Mouse (Mus musculus) embryonic facial prominence, embryonic 12.5 days (tissue): ENCODE results near the gene Ttc34. TPM values are rescaled to one million over a fixed set of nuclear protein-coding genes. Genes with fewer than 3 reads are reported as not detected.

Source experiments
- ATAC-seq: fragments of 200-750 bp; cut with Nextera tagmentation; 2 replicates; pipeline ENCODE4 v1.8.0; 2017; ENCODE audit not compliant: insufficient number of reproducible peaks, insufficient read depth, low FRiP score, low TSS enrichment
- H3K27ac ChIP-seq: fragments of 300-500 bp; sonication (generic); 2 replicates; pipeline ENCODE4 v1.5.1; 2016; ENCODE audit warnings: mild to moderate bottlenecking
- H3K27me3 ChIP-seq: fragments of 300-500 bp; sonication (generic); 2 replicates; pipeline ENCODE4 v1.6.1; 2016; ENCODE audit warnings: mild to moderate bottlenecking, moderate library complexity
- H3K36me3 ChIP-seq: fragments of 300-500 bp; sonication (generic); 2 replicates; pipeline ENCODE4 v1.6.1; 2016; ENCODE audit warnings: mild to moderate bottlenecking
- H3K4me1 ChIP-seq: fragments of 300-500 bp; sonication (generic); 2 replicates; pipeline ENCODE4 v1.6.1; 2016
- H3K4me2 ChIP-seq: fragments of 300-500 bp; sonication (generic); replicated peaks from 2 replicates; pipeline ENCODE4 v1.6.1; 2016; ENCODE audit warnings: mild to moderate bottlenecking, moderate library complexity
- H3K4me3 ChIP-seq: fragments of 300-500 bp; sonication (generic); 2 replicates; pipeline ENCODE4 v1.5.1; 2016; ENCODE audit warnings: mild to moderate bottlenecking
- H3K9ac ChIP-seq: fragments of 300-500 bp; sonication (generic); 2 replicates; pipeline ENCODE4 v1.6.1; 2016; ENCODE audit warnings: mild to moderate bottlenecking, moderate library complexity
- H3K9me3 ChIP-seq: fragments of 300-500 bp; sonication (generic); 2 replicates; pipeline ENCODE4 v1.6.1; 2016; ENCODE audit warnings: mild to moderate bottlenecking, moderate library complexity
- WGBS: fragments of 180-500 bp; shearing (Covaris S2); methylation state at CpG from one replicate; pipeline ENCODE4 v1.1.7; 2016; 5-methylcytosine and 5-hydroxymethylcytosine counted together
- polyA plus RNA-seq: library from polyadenylated mRNA; unstranded; fragments of >200 nt; fragmentation: Nextera tagmentation; extraction: Ambion mirVana; gene quantifications from 2 replicates; pipeline ENCODE4 v1.2.1, GENCODE M21; 2016

The Ttc34 gene
- polyA plus RNA-seq, 1 experiment from 2014 or later, result 0.38 TPM

- Histone ChIP-seq H3K4me2 (no peak overlapping the region), H3K27me3 (peaks cover 41% of the 10 kb centered on the region), H3K9me3 (no peaks in the 10 kb centered on the region), H3K4me1 (no peaks in the 10 kb centered on the region), H3K9ac (no peak overlapping the region), H3K36me3 (no peaks in the 10 kb centered on the region), H3K27ac (no peak overlapping the region), H3K4me3 (no peak overlapping the region)
- ATAC-seq, result no peak
- 69% methylated on average over 10 of the region's 10 CpGs for WGBS
Measured at GRCm38 (mm10) chr4:154857366-154858240, 20.3 kb downstream of the Ttc34 start.

GRCm38 (mm10) chr4:154858601-154859000 is 21.3 kb downstream of the Ttc34 start:
- no peaks in the 10 kb centered on the region for H3K4me1 ChIP-seq
- H3K27me3 ChIP-seq, result peaks cover 41% of the 10 kb centered on the region
- H3K9me3 ChIP-seq, result no peaks in the 10 kb centered on the region
- no peak overlapping the region for H3K27ac ChIP-seq
- ATAC-seq, result no peak
- no peak overlapping the region for H3K9ac ChIP-seq
- no peak overlapping the region for H3K4me3 ChIP-seq
- H3K36me3 ChIP-seq, result no peaks in the 10 kb centered on the region
- 74% methylated on average over 3 of the region's 3 CpGs for WGBS
- H3K4me2 ChIP-seq, result no peak overlapping the region

GRCm38 (mm10) chr4:154861967-154862366 is 24.7 kb downstream of the Ttc34 start:
- ATAC-seq, result no peak
- Histone ChIP-seq H3K4me2 (no peak overlapping the region), H3K4me3 (no peak overlapping the region), H3K36me3 (no peaks in the 10 kb centered on the region), H3K27me3 (peaks cover 16% of the 10 kb centered on the region), H3K4me1 (peaks cover 7% of the 10 kb centered on the region), H3K27ac (no peak overlapping the region), H3K9ac (no peak overlapping the region), H3K9me3 (no peaks in the 10 kb centered on the region)
- 84% methylated on average over 5 of the region's 5 CpGs for WGBS

GRCm38 (mm10) chr4:154863436-154863935 is 26.2 kb downstream of the Ttc34 start:
- no peak overlapping the region for H3K9ac ChIP-seq
- no peaks in the 10 kb centered on the region for H3K9me3 ChIP-seq
- no peaks in the 10 kb centered on the region for H3K36me3 ChIP-seq
- no peak for ATAC-seq
- H3K4me2 ChIP-seq, result no peak overlapping the region
- peak overlapping the region; percentile 87 for H3K27ac ChIP-seq
- H3K27me3 ChIP-seq, result peaks cover 9% of the 10 kb centered on the region; the same call in 1 of the 2 replicates
- H3K4me3 ChIP-seq, result no peak overlapping the region
- peaks cover 7% of the 10 kb centered on the region for H3K4me1 ChIP-seq
- 85% methylated on average over 3 of the region's 3 CpGs for WGBS

- H3K4me3 ChIP-seq, result peak overlapping the region; percentile 22
- no peaks in the 10 kb centered on the region for H3K9me3 ChIP-seq
- peak overlapping the region; percentile 87 for H3K27ac ChIP-seq
- peaks cover 3% of the 10 kb centered on the region; the same call in 1 of the 2 replicates for H3K27me3 ChIP-seq
- peak; percentile 86 for ATAC-seq
- no peaks in the 10 kb centered on the region for H3K36me3 ChIP-seq
- WGBS, result under 1% methylated on average over 18 of the region's 18 CpGs
- H3K4me1 ChIP-seq, result peaks cover 7% of the 10 kb centered on the region
- peak overlapping the region; percentile 50 for H3K4me2 ChIP-seq
- peak overlapping the region; percentile 55 for H3K9ac ChIP-seq
Measured at GRCm38 (mm10) chr4:154864271-154864771, 27.1 kb downstream of the Ttc34 start.

GRCm38 (mm10) chr4:154864961-154865760 is 27.9 kb downstream of the Ttc34 start:
- H3K4me1 ChIP-seq, result peaks cover 7% of the 10 kb centered on the region
- no peaks in the 10 kb centered on the region for H3K9me3 ChIP-seq
- H3K27me3 ChIP-seq, result no peaks in the 10 kb centered on the region
- H3K36me3 ChIP-seq, result no peaks in the 10 kb centered on the region
- no peak for ATAC-seq
- H3K27ac ChIP-seq, result peak overlapping the region; percentile 87
- WGBS, result 80% methylated on average over 18 of the region's 18 CpGs
- peak overlapping the region; percentile 55 for H3K9ac ChIP-seq
- H3K4me3 ChIP-seq, result no peak overlapping the region
- H3K4me2 ChIP-seq, result peak overlapping the region; percentile 50

- H3K27ac ChIP-seq, result no peak overlapping the region
- ATAC-seq, result no peak
- H3K27me3 ChIP-seq, result peaks cover 7% of the 10 kb centered on the region; the same call in 1 of the 2 replicates
- H3K9me3 ChIP-seq, result no peaks in the 10 kb centered on the region
- WGBS, result 83% methylated on average over 5 of the region's 5 CpGs
- no peak overlapping the region for H3K4me2 ChIP-seq
- no peaks in the 10 kb centered on the region for H3K36me3 ChIP-seq
- H3K9ac ChIP-seq, result no peak overlapping the region
- no peak overlapping the region for H3K4me3 ChIP-seq
- H3K4me1 ChIP-seq, result peaks cover 8% of the 10 kb centered on the region
Measured at GRCm38 (mm10) chr4:154866391-154866790, 29.1 kb downstream of the Ttc34 start.

GRCm38 (mm10) chr4:154867257-154867656 is 30.0 kb downstream of the Ttc34 start:
- no peak for ATAC-seq
- peaks cover 15% of the 10 kb centered on the region for H3K4me1 ChIP-seq
- no peak overlapping the region for H3K4me2 ChIP-seq
- H3K9me3 ChIP-seq, result no peaks in the 10 kb centered on the region
- 87% methylated on average over 6 of the region's 6 CpGs for WGBS
- H3K9ac ChIP-seq, result no peak overlapping the region
- no peaks in the 10 kb centered on the region for H3K36me3 ChIP-seq
- no peak overlapping the region for H3K27ac ChIP-seq
- no peak overlapping the region for H3K4me3 ChIP-seq
- peaks cover 8% of the 10 kb centered on the region; the same call in 1 of the 2 replicates for H3K27me3 ChIP-seq

- WGBS, result 89% methylated on average over 7 of the region's 7 CpGs
- peaks cover 8% of the 10 kb centered on the region; the same call in 1 of the 2 replicates for H3K27me3 ChIP-seq
- H3K4me3 ChIP-seq, result no peak within 1 kb of the TSS
- no peaks in the 10 kb centered on the region for H3K9me3 ChIP-seq
- H3K4me2 ChIP-seq, result no peak within 1 kb of the TSS
- no peak within 1 kb of the TSS for H3K9ac ChIP-seq
- ATAC-seq, result no peak
- no peaks in the 10 kb centered on the region for H3K36me3 ChIP-seq
- H3K27ac ChIP-seq, result no peak within 1 kb of the TSS
- H3K4me1 ChIP-seq, result peaks cover 15% of the 10 kb centered on the region
Measured at GRCm38 (mm10) chr4:154869440-154869839, 32.2 kb downstream of the Ttc34 start, which contains the start of gene Mmel1. Mmel1 (plus strand) TSS chr4:154869585.

- Histone ChIP-seq H3K4me1 (peaks cover 8% of the 10 kb centered on the region; the same call in 1 of the 2 replicates), H3K4me3 (no peak overlapping the region), H3K27me3 (peaks cover 8% of the 10 kb centered on the region; the same call in 1 of the 2 replicates), H3K27ac (no peak overlapping the region), H3K9ac (no peak overlapping the region), H3K36me3 (no peaks in the 10 kb centered on the region), H3K4me2 (no peak overlapping the region), H3K9me3 (no peaks in the 10 kb centered on the region)
- ATAC-seq, result no peak
- 75% methylated on average over 4 of the region's 4 CpGs for WGBS
Measured at GRCm38 (mm10) chr4:154870721-154871120, 33.5 kb downstream of the Ttc34 start.

- peaks cover 8% of the 10 kb centered on the region; the same call in 1 of the 2 replicates for H3K4me1 ChIP-seq
- peak overlapping the region; percentile 46 for H3K4me2 ChIP-seq
- peak overlapping the region; percentile 20; the same call in 1 of the 2 replicates for H3K4me3 ChIP-seq
- peak; percentile 75 for ATAC-seq
- no peaks in the 10 kb centered on the region for H3K9me3 ChIP-seq
- H3K36me3 ChIP-seq, result no peaks in the 10 kb centered on the region
- no peak overlapping the region for H3K27ac ChIP-seq
- WGBS, result under 1% methylated on average over 13 of the region's 13 CpGs
- no peak overlapping the region for H3K9ac ChIP-seq
- H3K27me3 ChIP-seq, result peaks cover 8% of the 10 kb centered on the region; the same call in 1 of the 2 replicates
Measured at GRCm38 (mm10) chr4:154871757-154872251, 34.5 kb downstream of the Ttc34 start.
